Mouse (Mus musculus) embryo, embryonic 10 days (tissue): ENCODE measurements at regions not wholly inside any gene's neighbourhood (a gene's known extent, or its start where the extent isn't known, plus 50 kb on each side); places are given as distances from the start of the nearest gene placed in this dataset.

Experiments
- DNase-seq: peaks from one replicate; pipeline ENCODE4 v3.0.0-alpha.2; 2015; ENCODE audit warnings: low spot score

- DNase-seq, result no peak
Observed at GRCm38 (mm10) chr16:90666271-90666986, 60.8 kb downstream of the Mis18a start.

- DNase-seq, result no peak
Observed at GRCm38 (mm10) chr16:90664086-90664485, 63.1 kb downstream of the Mis18a start.

- no peak for DNase-seq
Observed at GRCm38 (mm10) chr16:90658050-90658449, 69.2 kb downstream of the Mis18a start.

GRCm38 (mm10) chr16:90657027-90657426 is 70.2 kb downstream of the Mis18a start:
- no peak for DNase-seq

- peak; percentile 70 for DNase-seq
Observed at GRCm38 (mm10) chr16:90656571-90657011, 70.6 kb downstream of the Mis18a start.

GRCm38 (mm10) chr16:90654853-90655252 is 72.4 kb downstream of the Mis18a start:
- DNase-seq, result no peak

GRCm38 (mm10) chr16:90652821-90653220 is 74.4 kb downstream of the Mis18a start:
- DNase-seq, result no peak

- DNase-seq, result no peak
Observed at GRCm38 (mm10) chr16:90648161-90648560, 79.0 kb downstream of the Mis18a start.

GRCm38 (mm10) chr16:90642671-90643070 is 84.5 kb downstream of the Mis18a start:
- DNase-seq, result peak; percentile 3

- no peak for DNase-seq
Observed at GRCm38 (mm10) chr16:90635216-90635615, 92.0 kb downstream of the Mis18a start.

GRCm38 (mm10) chr16:90629976-90630375 is 97.2 kb downstream of the Mis18a start:
- DNase-seq, result peak; percentile 30

GRCm38 (mm10) chr16:90629121-90629930 is 97.9 kb downstream of the Mis18a start:
- DNase-seq, result peak; percentile 65

GRCm38 (mm10) chr16:90628605-90629120 is 98.5 kb downstream of the Mis18a start:
- peak; percentile 6 for DNase-seq

GRCm38 (mm10) chr16:90626035-90626670 is 101.1 kb downstream of the Mis18a start:
- peak; percentile 2 for DNase-seq

GRCm38 (mm10) chr16:90625301-90626034 is 101.7 kb downstream of the Mis18a start:
- DNase-seq, result peak; percentile 15

GRCm38 (mm10) chr16:90624039-90624625 is 103.1 kb downstream of the Mis18a start:
- peak; percentile 12 for DNase-seq

- peak; percentile 11 for DNase-seq
Observed at GRCm38 (mm10) chr16:90622677-90623225, 104.5 kb downstream of the Mis18a start.

- DNase-seq, result peak; percentile 56
Observed at GRCm38 (mm10) chr16:90621761-90622411, 105.3 kb downstream of the Mis18a start.

GRCm38 (mm10) chr16:90619565-90620311 is 107.5 kb downstream of the Mis18a start:
- peak; percentile 35 for DNase-seq

- DNase-seq, result no peak
Observed at GRCm38 (mm10) chr16:90615791-90616190, 111.4 kb downstream of the Mis18a start.
